14 mouse cellular contexts compared by ENCODE assay signal in the genomic region with DNA sequence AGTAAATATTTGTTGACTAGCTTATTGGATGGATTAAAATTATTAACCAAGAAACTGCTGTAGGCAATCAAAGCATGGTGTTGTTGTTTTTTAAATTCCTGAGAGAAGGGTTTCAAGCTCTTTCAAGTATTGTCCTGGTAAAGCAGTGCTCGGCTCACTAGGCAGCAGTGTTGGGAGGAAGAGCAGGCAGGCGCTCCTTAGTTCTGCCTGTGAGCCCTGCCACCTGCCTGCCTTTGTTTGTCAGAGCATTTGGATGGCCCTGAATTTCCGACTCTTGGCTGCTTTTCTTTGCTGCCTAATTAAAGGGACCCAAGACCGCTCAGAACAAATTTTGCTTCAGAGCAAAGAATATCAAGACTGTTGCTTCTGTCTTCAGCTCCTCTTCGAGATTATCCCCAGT.
A peak's percentile ranks its signal among the peaks of the same experiment; 100 is the strongest.
DNase-seq lines count a peak whose midpoint lies in the region; ATAC-seq and TF ChIP-seq lines count a peak whose summit lies in the region.
"Had no signal": no experiment of that assay in that cellular context is flagged by ENCODE, and none has a peak within 500 bp of the region (broad histone marks: within the 10 kb centered on the region; RNA-seq: fewer than 3 reads in every experiment).

No protein-coding gene starts in this region.

- WGBS in hindbrain, embryonic 13.5 days: 23% methylated on average over 5 of the region's 5 CpGs
- 30% methylated on average over 5 of the region's 5 CpGs for WGBS in hindbrain, embryonic 14.5 days

- H3K27ac ChIP-seq in hindbrain, embryonic 13.5 days: no peak overlapping the region
- H3K27ac ChIP-seq in hindbrain, embryonic 14.5 days: no peak overlapping the region
- H3K27ac ChIP-seq in left cerebral cortex, adult 2 months: no peak overlapping the region
- H3K27ac ChIP-seq: liver, embryonic 14.5 days had no signal

- intact Hi-C loops in left cerebral cortex, adult 2 months (cut with DNase I): no loop called here

- H3K4me3 ChIP-seq in hindbrain, embryonic 13.5 days: no peak overlapping the region
- H3K4me3 ChIP-seq in hindbrain, embryonic 14.5 days (replicated peaks; ENCODE audit: low read length): no peak overlapping the region
- no peak overlapping the region for H3K4me3 ChIP-seq in left cerebral cortex, adult 2 months
- H3K4me3 ChIP-seq: erythroblast, embryonic 14.5 days had no signal

- H3K4me1 ChIP-seq in hindbrain, embryonic 13.5 days (replicated peaks): no peaks in the 10 kb centered on the region
- H3K4me1 ChIP-seq in hindbrain, embryonic 14.5 days (replicated peaks; ENCODE audit: control insufficient read depth, insufficient read depth, low read length): no peaks in the 10 kb centered on the region

- TF ChIP-seq CTCF in left cerebral cortex, adult 2 months (IDR thresholded peaks at IDR 0.05): no peak

- DNase-seq in adrenal gland, postnatal 10 days: peak; percentile 2
- DNase-seq in adrenal gland, adult 18-20 months (ENCODE audit: low spot score in 2 of 2): no peak
- no peak for DNase-seq in hindbrain, embryonic 14.5 days (ENCODE audit: low spot score)
- DNase-seq in adrenal gland, postnatal 25 days: peak; percentile 2
- DNase-seq in heart, postnatal 4 days: peak; percentile 5
- DNase-seq in thymus, postnatal 25 days: no peak
- DNase-seq in left cerebral cortex, adult 2 months (ENCODE audit: extremely low spot score in 1 of 2, low spot score in 2 of 2): no peak
- DNase-seq: cerebellum, adult 9-11 months; kidney, adult 18-20 months; thymus, postnatal 14 days had no signal

- ATAC-seq in hindbrain, embryonic 13.5 days (ENCODE audit: low FRiP score): no peak
- no peak for ATAC-seq in hindbrain, embryonic 14.5 days (ENCODE audit: low FRiP score)

- H3K9ac ChIP-seq in hindbrain, embryonic 13.5 days: no peak overlapping the region
- no peak overlapping the region for H3K9ac ChIP-seq in hindbrain, embryonic 14.5 days
- H3K9ac ChIP-seq: liver, embryonic 14.5 days had no signal

- H3K27me3 ChIP-seq in hindbrain, embryonic 13.5 days: no peaks in the 10 kb centered on the region
- H3K27me3 ChIP-seq in hindbrain, embryonic 14.5 days (ENCODE audit: control insufficient read depth, insufficient read depth, low read length): no peaks in the 10 kb centered on the region

- no peaks in the 10 kb centered on the region for H3K9me3 ChIP-seq in hindbrain, embryonic 13.5 days
- no peaks in the 10 kb centered on the region for H3K9me3 ChIP-seq in hindbrain, embryonic 14.5 days (ENCODE audit: control insufficient read depth, low read length)
- H3K9me3 ChIP-seq: G1E had no signal

- H3K36me3 ChIP-seq in hindbrain, embryonic 13.5 days: no peaks in the 10 kb centered on the region
- H3K36me3 ChIP-seq in hindbrain, embryonic 14.5 days (replicated peaks; ENCODE audit: control insufficient read depth, insufficient read depth): no peaks in the 10 kb centered on the region
- H3K36me3 ChIP-seq: G1E had no signal

- 0 out of 2 replicates have a peak overlapping the region, but pooled peaks have one; percentile 13 for H3K4me2 ChIP-seq in hindbrain, embryonic 13.5 days
- H3K4me2 ChIP-seq in hindbrain, embryonic 14.5 days (replicated peaks): no peak overlapping the region

Comparison
In these comparisons a context has a peak if more than half of its experiments do, and no peak if none do; other contexts are left out.
1. DNase-seq: peak in adrenal gland, postnatal 10 days (single experiment), adrenal gland, postnatal 25 days (single experiment) and heart, postnatal 4 days (single experiment); none in adrenal gland, adult 18-20 months (0 of 2), hindbrain, embryonic 14.5 days (single experiment), thymus, postnatal 25 days (single experiment) and left cerebral cortex, adult 2 months (0 of 2).